Mouse (Mus musculus): ENCODE data around the gene Ghdc. TPM values are rescaled to one million over a fixed set of nuclear protein-coding genes. Genes with fewer than 3 reads are reported as not detected.

Ghdc gene
- polyA plus RNA-seq, 2 experiments = 3.7 to 12.1 TPM

GRCm38 (mm10) chr11:100817311-100817710, 46.6 kb upstream of the Ghdc start:
- no peak for TF ChIP-seq POLR2A (IDR thresholded peaks at IDR 0.05; ENCODE audit: borderline replicate concordance, extremely low read depth, insufficient read depth, insufficient read length)
- no peaks in the 10 kb centered on the region for H3K9me3 ChIP-seq (ENCODE audit: control insufficient read depth, low read length)
- H3K27ac ChIP-seq (replicated peaks; ENCODE audit: low read depth, low read length) = no peak overlapping the region
- no peak overlapping the region for H3K4me3 ChIP-seq (replicated peaks; ENCODE audit: low read length)
- H3K4me2 ChIP-seq (replicated peaks; ENCODE audit: low read depth, low read length, severe bottlenecking) = no peak overlapping the region
- no peaks in the 10 kb centered on the region for H3K36me3 ChIP-seq (ENCODE audit: control insufficient read depth, insufficient read depth, low read length)
- DNase-seq (ENCODE audit: low spot score) (no peak), ATAC-seq (ENCODE audit: low FRiP score, low read depth) (no peak)
- 50% methylated on average over 9 of the region's 9 CpGs for WGBS
- H3K27me3 ChIP-seq (ENCODE audit: control insufficient read depth, insufficient read depth, low read length) = no peaks in the 10 kb centered on the region
- peaks cover 7% of the 10 kb centered on the region for H3K4me1 ChIP-seq (ENCODE audit: control insufficient read depth, insufficient read depth, low read length)
- H3K9ac ChIP-seq (ENCODE audit: low read depth, low read length, severe bottlenecking) = no peak overlapping the region

- H3K4me2 ChIP-seq (replicated peaks; ENCODE audit: low read depth, low read length, severe bottlenecking) = no peak overlapping the region
- no peaks in the 10 kb centered on the region for H3K27me3 ChIP-seq (ENCODE audit: control insufficient read depth, insufficient read depth, low read length)
- H3K27ac ChIP-seq (replicated peaks; ENCODE audit: low read depth, low read length) = no peak overlapping the region
- 87% methylated on average over 4 of the region's 4 CpGs for WGBS
- no peak overlapping the region for H3K9ac ChIP-seq (ENCODE audit: low read depth, low read length, severe bottlenecking)
- no peak overlapping the region for H3K4me3 ChIP-seq (replicated peaks; ENCODE audit: low read length)
- ATAC-seq (ENCODE audit: low FRiP score, low read depth) = no peak
- peaks cover 7% of the 10 kb centered on the region for H3K4me1 ChIP-seq (ENCODE audit: control insufficient read depth, insufficient read depth, low read length)
- no peaks in the 10 kb centered on the region for H3K9me3 ChIP-seq (ENCODE audit: control insufficient read depth, low read length)
- no peaks in the 10 kb centered on the region for H3K36me3 ChIP-seq (ENCODE audit: control insufficient read depth, insufficient read depth, low read length)
- TF ChIP-seq POLR2A (IDR thresholded peaks at IDR 0.05; ENCODE audit: borderline replicate concordance, extremely low read depth, insufficient read depth, insufficient read length) = no peak
- DNase-seq (ENCODE audit: low spot score) = no peak
Observed at GRCm38 (mm10) chr11:100816801-100817200, 46.0 kb upstream of the Ghdc start.

DNA sequence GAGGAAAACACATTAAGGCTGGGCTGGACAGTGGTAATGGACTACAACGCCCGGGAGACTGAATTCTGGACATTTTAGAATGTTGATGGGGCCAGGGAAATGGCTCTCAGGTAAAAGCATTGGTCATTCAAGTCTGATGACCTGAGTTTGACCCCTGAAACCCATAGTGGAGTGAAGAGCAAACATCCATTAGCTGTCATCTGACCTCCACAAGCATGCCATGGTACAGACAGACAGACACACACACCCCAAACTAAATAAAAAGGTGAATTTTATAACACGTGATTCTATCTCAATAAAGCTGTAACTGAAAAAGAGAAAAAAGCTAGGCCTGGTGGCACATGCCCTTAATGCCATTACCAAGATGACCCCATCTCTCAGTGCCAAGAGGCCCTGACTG, 45.6 kb upstream of the Ghdc start:
- no peak overlapping the region for H3K4me3 ChIP-seq (replicated peaks; ENCODE audit: low read length)
- no peak overlapping the region for H3K9ac ChIP-seq (ENCODE audit: low read depth, low read length, severe bottlenecking)
- no peak overlapping the region for H3K4me2 ChIP-seq (replicated peaks; ENCODE audit: low read depth, low read length, severe bottlenecking)
- H3K9me3 ChIP-seq (ENCODE audit: control insufficient read depth, low read length) = no peaks in the 10 kb centered on the region
- WGBS = 70% methylated on average over 3 of the region's 3 CpGs
- H3K27ac ChIP-seq (replicated peaks; ENCODE audit: low read depth, low read length) = no peak overlapping the region
- no peaks in the 10 kb centered on the region for H3K27me3 ChIP-seq (ENCODE audit: control insufficient read depth, insufficient read depth, low read length)
- peaks cover 7% of the 10 kb centered on the region for H3K4me1 ChIP-seq (ENCODE audit: control insufficient read depth, insufficient read depth, low read length)
- no peak for DNase-seq (ENCODE audit: low spot score)
- no peak for TF ChIP-seq POLR2A (IDR thresholded peaks at IDR 0.05; ENCODE audit: borderline replicate concordance, extremely low read depth, insufficient read depth, insufficient read length)
- H3K36me3 ChIP-seq (ENCODE audit: control insufficient read depth, insufficient read depth, low read length) = no peaks in the 10 kb centered on the region
- no peak for ATAC-seq (ENCODE audit: low FRiP score, low read depth)

DNA sequence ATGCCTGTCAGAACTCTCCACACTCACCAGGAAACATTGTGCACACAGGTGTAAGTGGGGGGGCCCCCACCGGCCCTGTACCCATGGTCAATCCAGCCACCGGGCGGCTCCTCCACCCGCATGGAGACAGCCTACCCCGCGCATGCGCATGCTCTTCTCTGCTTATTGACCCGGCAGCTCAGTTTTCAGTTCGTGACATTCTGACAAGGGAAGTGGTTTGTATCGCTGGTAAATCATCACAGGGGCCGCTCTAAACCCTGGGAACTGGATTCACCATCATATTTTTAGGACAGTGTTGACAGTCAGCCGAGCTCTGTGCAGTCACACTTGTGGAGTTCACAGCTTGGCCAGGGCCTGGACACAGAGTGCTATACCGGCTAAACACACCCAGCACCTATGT, 43.7 kb upstream of the Ghdc start:
- Histone ChIP-seq H3K27ac (replicated peaks; ENCODE audit: low read depth, low read length) (no peak overlapping the region), H3K4me3 (replicated peaks; ENCODE audit: low read length) (no peak overlapping the region), H3K9me3 (ENCODE audit: control insufficient read depth, low read length) (no peaks in the 10 kb centered on the region), H3K4me1 (ENCODE audit: control insufficient read depth, insufficient read depth, low read length) (peaks cover 5% of the 10 kb centered on the region), H3K27me3 (ENCODE audit: control insufficient read depth, insufficient read depth, low read length) (no peaks in the 10 kb centered on the region), H3K4me2 (replicated peaks; ENCODE audit: low read depth, low read length, severe bottlenecking) (no peak overlapping the region), H3K36me3 (ENCODE audit: control insufficient read depth, insufficient read depth, low read length) (no peaks in the 10 kb centered on the region), H3K9ac (ENCODE audit: low read depth, low read length, severe bottlenecking) (no peak overlapping the region)
- DNase-seq (ENCODE audit: low spot score) = peak; percentile 44
- 56% methylated on average over 13 of the region's 13 CpGs for whole genome bisulfite sequencing
- no peak for ATAC-seq (ENCODE audit: low FRiP score, low read depth)
- TF ChIP-seq POLR2A (IDR thresholded peaks at IDR 0.05; ENCODE audit: borderline replicate concordance, extremely low read depth, insufficient read depth, insufficient read length) = no peak

DNA sequence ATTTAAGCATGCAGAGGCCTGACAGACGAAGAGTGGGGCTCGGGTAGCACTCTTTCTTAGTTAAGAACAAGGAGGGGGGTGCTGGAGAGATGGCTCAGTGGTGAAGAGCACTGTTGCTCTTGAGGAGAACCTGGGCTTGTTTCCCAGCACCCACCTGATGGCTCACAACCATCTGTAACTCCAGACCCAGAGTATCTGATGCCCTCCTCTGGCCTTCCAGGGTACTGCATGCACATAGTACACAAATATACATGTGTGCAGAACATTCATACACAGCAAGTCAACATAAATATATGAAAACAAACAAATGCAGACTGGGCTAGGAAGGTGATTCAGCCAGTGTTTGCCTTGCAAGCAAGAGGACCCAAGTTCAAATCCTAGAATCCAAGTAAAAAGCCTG, 40.4 kb upstream of the Ghdc start:
- no peak overlapping the region for H3K4me2 ChIP-seq (replicated peaks; ENCODE audit: low read depth, low read length, severe bottlenecking)
- no peak for DNase-seq (ENCODE audit: low spot score)
- H3K27me3 ChIP-seq (ENCODE audit: control insufficient read depth, insufficient read depth, low read length) = no peaks in the 10 kb centered on the region
- ATAC-seq (ENCODE audit: low FRiP score, low read depth) = no peak
- TF ChIP-seq POLR2A (IDR thresholded peaks at IDR 0.05; ENCODE audit: borderline replicate concordance, extremely low read depth, insufficient read depth, insufficient read length) = no peak
- no peaks in the 10 kb centered on the region for H3K36me3 ChIP-seq (ENCODE audit: control insufficient read depth, insufficient read depth, low read length)
- H3K9ac ChIP-seq (ENCODE audit: low read depth, low read length, severe bottlenecking) = no peak overlapping the region
- no peak overlapping the region for H3K4me3 ChIP-seq (replicated peaks; ENCODE audit: low read length)
- H3K9me3 ChIP-seq (ENCODE audit: control insufficient read depth, low read length) = no peaks in the 10 kb centered on the region
- H3K4me1 ChIP-seq (ENCODE audit: control insufficient read depth, insufficient read depth, low read length) = peaks cover 5% of the 10 kb centered on the region
- 74% methylated on average over 2 of the region's 2 CpGs for WGBS
- peak overlapping the region; percentile 56; the same call in 1 of the 2 replicates for H3K27ac ChIP-seq (replicated peaks; ENCODE audit: low read depth, low read length)

- 32% methylated on average over 9 of the region's 9 CpGs for WGBS
- Histone ChIP-seq H3K4me1 (ENCODE audit: control insufficient read depth, insufficient read depth, low read length) (peaks cover 5% of the 10 kb centered on the region), H3K4me3 (replicated peaks; ENCODE audit: low read length) (no peak overlapping the region), H3K4me2 (replicated peaks; ENCODE audit: low read depth, low read length, severe bottlenecking) (no peak overlapping the region), H3K27me3 (ENCODE audit: control insufficient read depth, insufficient read depth, low read length) (no peaks in the 10 kb centered on the region), H3K27ac (replicated peaks; ENCODE audit: low read depth, low read length) (peak overlapping the region; percentile 56), H3K36me3 (ENCODE audit: control insufficient read depth, insufficient read depth, low read length) (no peaks in the 10 kb centered on the region), H3K9ac (ENCODE audit: low read depth, low read length, severe bottlenecking) (no peak overlapping the region), H3K9me3 (ENCODE audit: control insufficient read depth, low read length) (no peaks in the 10 kb centered on the region)
- DNase-seq (ENCODE audit: low spot score) = peak; percentile 33
- ATAC-seq (ENCODE audit: low FRiP score, low read depth) = peak; percentile 66; the same call in 1 of the 2 replicates
- TF ChIP-seq POLR2A (IDR thresholded peaks at IDR 0.05; ENCODE audit: borderline replicate concordance, extremely low read depth, insufficient read depth, insufficient read length) = no peak
Observed at GRCm38 (mm10) chr11:100810516-100810915, 39.8 kb upstream of the Ghdc start.

Data from limb, embryonic 14.5 days (tissue).